Mouse (Mus musculus): Measurements from ENCODE around the gene Tmem41b.

Tmem41b gene

GRCm38 (mm10) chr7:109922889-109923288 lies 63.8 kb downstream of the Tmem41b start:
- no peak for DNase-seq (ENCODE audit: low spot score in 2 of 2)

Data from right cerebral cortex, postnatal 36 days (tissue).